Mouse (Mus musculus): ENCODE results near the gene Mrpl23. TPM values are rescaled to one million over a fixed set of nuclear protein-coding genes. Genes with fewer than 3 reads are reported as not detected.

Gene Mrpl23
- polyA plus RNA-seq, 1 experiment from 2014 or later: 23.5 TPM

DNA sequence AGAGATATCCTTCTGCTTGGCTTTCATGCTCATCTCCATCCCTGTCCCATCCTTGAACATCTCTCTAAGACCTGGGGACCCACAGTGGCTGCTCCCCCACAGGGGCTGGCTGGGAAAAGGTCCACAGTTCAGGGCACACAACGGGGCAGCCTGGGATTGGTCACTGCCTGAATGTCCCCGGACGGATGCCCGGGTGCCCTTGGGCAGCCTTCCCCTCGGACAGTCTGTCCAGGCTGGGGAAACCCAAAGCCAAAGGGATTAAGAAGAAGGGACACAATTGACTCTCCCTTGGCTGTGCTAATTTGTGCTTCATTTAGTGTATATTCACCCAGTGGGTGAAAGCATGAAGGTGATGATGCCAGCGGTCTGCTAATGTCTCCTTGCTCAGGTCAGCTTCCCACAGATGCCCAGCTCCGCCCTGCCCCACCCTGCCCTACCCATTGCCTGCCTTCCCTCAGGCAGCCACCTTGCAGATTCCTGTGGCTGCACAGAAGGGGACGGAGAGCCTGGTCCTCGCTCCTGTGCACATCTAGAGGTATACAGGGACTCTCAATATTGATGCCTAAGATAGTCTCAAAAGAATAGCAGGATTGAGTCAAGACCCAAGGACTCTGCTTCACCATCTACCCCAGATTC is 26.1 kb downstream of the Mrpl23 start:
- no peaks in the 10 kb centered on the region for H3K36me3 ChIP-seq (ENCODE audit: control insufficient read depth, insufficient read depth, low read length)
- H3K4me3 ChIP-seq (ENCODE audit: control insufficient read depth in 1 of 2, insufficient read depth in 1 of 2, low read depth in 1 of 2, low read length in 2 of 2): no peak overlapping the region
- H3K27ac ChIP-seq (replicated peaks in 1 of 2; ENCODE audit: control insufficient read depth in 1 of 2, insufficient read depth in 1 of 2, low read depth in 2 of 2, low read length in 2 of 2): no peak overlapping the region
- H3K27me3 ChIP-seq (ENCODE audit: control insufficient read depth, insufficient read depth, low read length): no peaks in the 10 kb centered on the region
- H3K9me3 ChIP-seq (ENCODE audit: control insufficient read depth, low read length): no peaks in the 10 kb centered on the region
- H3K9ac ChIP-seq (ENCODE audit: low read length): no peak overlapping the region
- peaks cover 44 to 47% of the 10 kb centered on the region in 2 experiments for H3K4me1 ChIP-seq (ENCODE audit: control insufficient read depth in 2 of 2, insufficient read depth in 2 of 2, low read length in 2 of 2)
- no peak for ATAC-seq (ENCODE audit: insufficient number of reproducible peaks, insufficient read depth, low FRiP score, low read depth)
- no peak overlapping the region for H3K4me2 ChIP-seq (ENCODE audit: low read length)
- WGBS: 93% methylated on average over 9 of the region's 9 CpGs

DNA sequence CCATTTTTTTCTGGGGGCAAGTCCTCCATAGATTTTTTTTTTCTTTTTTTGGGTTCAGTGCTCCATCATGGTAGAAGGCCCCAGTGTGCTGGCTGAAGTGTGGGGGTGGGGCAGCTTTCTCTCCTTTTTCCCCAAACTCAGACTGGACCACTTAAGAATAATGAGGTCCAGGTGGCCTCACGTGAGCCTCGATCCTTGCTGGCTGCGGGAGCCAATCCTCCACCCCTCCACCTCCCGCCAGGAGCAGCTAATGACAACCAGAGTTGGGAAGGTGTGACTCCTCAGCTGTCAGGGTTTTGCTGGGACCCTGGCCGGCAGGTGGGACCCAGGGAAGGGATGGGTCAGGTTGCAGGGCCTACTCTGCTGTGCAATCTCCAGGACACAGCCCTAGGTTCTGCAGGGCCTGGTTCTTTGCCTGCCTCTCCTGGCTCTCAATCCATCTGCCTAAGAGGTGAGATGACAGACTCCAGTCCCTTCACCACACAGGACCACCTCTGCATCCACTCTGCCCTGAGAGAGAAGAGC is 27.2 kb downstream of the Mrpl23 start:
- no peak overlapping the region for H3K4me3 ChIP-seq (ENCODE audit: control insufficient read depth in 1 of 2, insufficient read depth in 1 of 2, low read depth in 1 of 2, low read length in 2 of 2)
- H3K36me3 ChIP-seq (ENCODE audit: control insufficient read depth, insufficient read depth, low read length): no peaks in the 10 kb centered on the region
- H3K9ac ChIP-seq (ENCODE audit: low read length): no peak overlapping the region
- ATAC-seq (ENCODE audit: insufficient number of reproducible peaks, insufficient read depth, low FRiP score, low read depth): no peak
- H3K27ac ChIP-seq (replicated peaks in 1 of 2; ENCODE audit: control insufficient read depth in 1 of 2, insufficient read depth in 1 of 2, low read depth in 2 of 2, low read length in 2 of 2): no peak overlapping the region
- no peaks in the 10 kb centered on the region for H3K9me3 ChIP-seq (ENCODE audit: control insufficient read depth, low read length)
- no peak overlapping the region for H3K4me2 ChIP-seq (ENCODE audit: low read length)
- peaks cover 33 to 36% of the 10 kb centered on the region in 2 experiments for H3K4me1 ChIP-seq (ENCODE audit: control insufficient read depth in 2 of 2, insufficient read depth in 2 of 2, low read length in 2 of 2)
- 52% methylated on average over 5 of the region's 5 CpGs for WGBS
- no peaks in the 10 kb centered on the region for H3K27me3 ChIP-seq (ENCODE audit: control insufficient read depth, insufficient read depth, low read length)

DNA sequence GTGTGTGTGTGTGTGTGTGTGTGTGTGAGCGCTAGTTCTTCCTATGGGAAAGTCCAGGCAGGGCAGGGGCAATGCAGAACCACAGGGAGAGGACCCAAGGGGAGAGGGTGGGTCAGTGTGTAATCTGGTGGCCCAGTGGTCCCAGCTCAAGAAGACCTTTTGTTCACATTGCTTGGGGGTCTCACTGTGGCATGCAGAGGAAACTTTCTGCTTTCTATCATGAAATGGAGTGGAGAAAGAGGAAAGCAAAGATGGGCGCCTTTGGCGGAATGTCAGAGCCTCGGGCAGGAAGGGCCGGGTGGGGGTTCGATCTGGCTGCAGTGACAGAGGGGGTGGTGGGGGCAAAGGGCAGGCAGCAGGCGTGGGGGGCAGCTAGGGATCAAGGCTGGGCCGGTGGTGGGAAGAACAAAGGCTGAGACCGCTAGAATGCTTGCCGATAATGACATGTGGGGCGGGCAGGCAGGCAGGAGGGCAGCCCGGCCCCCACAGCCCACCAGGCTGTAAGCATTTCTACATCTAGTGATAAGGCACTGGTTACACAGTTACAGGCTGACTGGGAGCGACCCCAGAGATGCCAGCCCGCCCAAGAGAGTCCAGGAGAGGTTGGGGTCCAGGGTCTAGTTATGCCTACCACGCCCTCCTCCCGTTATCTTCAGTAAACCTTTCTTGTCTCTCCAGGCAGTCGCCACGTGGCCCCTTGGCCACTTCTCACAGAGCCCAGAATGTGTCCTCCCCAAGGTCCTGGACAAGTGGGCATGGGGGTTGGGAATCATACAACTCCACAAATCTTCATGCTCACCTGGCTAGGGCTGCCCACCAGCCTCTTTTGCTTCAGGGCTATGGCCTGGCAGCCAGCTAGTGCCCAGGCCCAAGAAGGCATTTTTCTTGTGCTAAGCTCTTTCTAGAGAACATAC is 28.7 kb downstream of the Mrpl23 start:
- Histone ChIP-seq H3K9ac (ENCODE audit: low read length) (peak overlapping the region; percentile 49; the same call in 1 of the 2 replicates), H3K27me3 (ENCODE audit: control insufficient read depth, insufficient read depth, low read length) (no peaks in the 10 kb centered on the region), H3K4me1 (ENCODE audit: control insufficient read depth in 2 of 2, insufficient read depth in 2 of 2, low read length in 2 of 2) (peaks cover 26 to 34% of the 10 kb centered on the region in 2 experiments), H3K4me3 (ENCODE audit: control insufficient read depth in 1 of 2, insufficient read depth in 1 of 2, low read depth in 1 of 2, low read length in 2 of 2) (no peak overlapping the region), H3K36me3 (ENCODE audit: control insufficient read depth, insufficient read depth, low read length) (no peaks in the 10 kb centered on the region), H3K27ac (replicated peaks in 1 of 2; ENCODE audit: control insufficient read depth in 1 of 2, insufficient read depth in 1 of 2, low read depth in 2 of 2, low read length in 2 of 2) (peak overlapping the region in 1 of 2 experiments; percentile 16; a peak in 1 of 4 replicates), H3K4me2 (ENCODE audit: low read length) (no peak overlapping the region), H3K9me3 (ENCODE audit: control insufficient read depth, low read length) (no peaks in the 10 kb centered on the region)
- peak; percentile 28; the same call in 1 of the 2 replicates for ATAC-seq (ENCODE audit: insufficient number of reproducible peaks, insufficient read depth, low FRiP score, low read depth)
- 23% methylated on average over 18 of the region's 18 CpGs for WGBS

DNA sequence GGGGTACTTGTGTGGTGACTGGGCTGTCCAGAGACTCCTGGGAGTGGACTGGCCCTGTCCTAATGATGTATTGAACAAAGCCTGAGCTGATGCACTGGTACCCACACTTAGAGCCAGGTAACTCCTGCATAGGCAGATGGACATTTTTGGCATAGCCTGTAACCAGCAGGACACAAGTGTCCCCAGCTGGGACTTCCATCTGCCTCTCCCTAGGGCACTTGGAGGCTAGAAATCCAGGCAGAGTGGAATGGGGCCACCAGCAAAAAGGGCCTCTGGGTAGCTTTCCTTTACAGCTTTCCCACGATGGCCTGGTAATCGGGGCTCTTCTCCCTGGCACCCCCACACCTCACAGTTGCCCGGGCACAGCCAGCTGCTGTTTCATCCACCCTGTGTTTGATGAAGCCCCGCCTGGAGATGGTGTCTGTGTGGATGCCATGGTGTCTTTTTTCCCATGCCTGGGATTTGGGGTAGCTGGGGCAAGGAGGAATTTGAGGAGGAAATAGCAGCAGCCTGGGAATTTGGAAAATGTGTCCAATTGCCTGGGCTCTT is 29.4 kb downstream of the Mrpl23 start:
- ATAC-seq (ENCODE audit: insufficient number of reproducible peaks, insufficient read depth, low FRiP score, low read depth): no peak
- peak overlapping the region in 1 of 2 experiments; percentile 16; a peak in 1 of 4 replicates for H3K27ac ChIP-seq (replicated peaks in 1 of 2; ENCODE audit: control insufficient read depth in 1 of 2, insufficient read depth in 1 of 2, low read depth in 2 of 2, low read length in 2 of 2)
- H3K4me1 ChIP-seq (ENCODE audit: control insufficient read depth in 2 of 2, insufficient read depth in 2 of 2, low read length in 2 of 2): peaks cover 28 to 35% of the 10 kb centered on the region in 2 experiments
- peak overlapping the region; percentile 49; the same call in 1 of the 2 replicates for H3K9ac ChIP-seq (ENCODE audit: low read length)
- no peaks in the 10 kb centered on the region for H3K27me3 ChIP-seq (ENCODE audit: control insufficient read depth, insufficient read depth, low read length)
- 64% methylated on average over 4 of the region's 4 CpGs for WGBS
- no peaks in the 10 kb centered on the region for H3K36me3 ChIP-seq (ENCODE audit: control insufficient read depth, insufficient read depth, low read length)
- H3K4me3 ChIP-seq (ENCODE audit: control insufficient read depth in 1 of 2, insufficient read depth in 1 of 2, low read depth in 1 of 2, low read length in 2 of 2): no peak overlapping the region
- no peaks in the 10 kb centered on the region for H3K9me3 ChIP-seq (ENCODE audit: control insufficient read depth, low read length)
- H3K4me2 ChIP-seq (ENCODE audit: low read length): no peak overlapping the region

DNA sequence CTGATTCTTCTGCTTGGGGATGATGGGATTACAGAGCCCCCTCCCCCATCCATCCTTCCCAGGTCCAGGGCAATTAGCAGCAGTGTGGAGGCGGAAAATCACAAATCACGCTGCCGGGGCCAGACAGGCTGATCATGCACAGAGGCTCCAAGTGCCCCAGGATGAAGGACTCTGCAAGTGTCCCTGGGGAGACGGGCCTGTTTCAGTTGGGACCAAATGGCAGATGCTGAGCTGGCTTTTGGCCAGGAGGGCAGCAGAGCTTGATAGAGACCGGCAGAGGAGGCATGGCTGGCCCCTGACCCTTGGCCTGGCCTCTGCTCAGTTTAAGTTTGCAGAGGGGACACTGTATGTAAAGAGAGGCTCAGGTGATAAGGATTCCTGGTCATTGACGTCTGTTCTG is 30.7 kb downstream of the Mrpl23 start:
- H3K36me3 ChIP-seq (ENCODE audit: control insufficient read depth, insufficient read depth, low read length): no peaks in the 10 kb centered on the region
- ATAC-seq (ENCODE audit: insufficient number of reproducible peaks, insufficient read depth, low FRiP score, low read depth): no peak
- H3K4me2 ChIP-seq (ENCODE audit: low read length): no peak overlapping the region
- H3K4me1 ChIP-seq (ENCODE audit: control insufficient read depth in 2 of 2, insufficient read depth in 2 of 2, low read length in 2 of 2): peaks cover 27 to 40% of the 10 kb centered on the region in 2 experiments
- WGBS: 47% methylated on average over 6 of the region's 6 CpGs
- H3K9me3 ChIP-seq (ENCODE audit: control insufficient read depth, low read length): no peaks in the 10 kb centered on the region
- no peak overlapping the region for H3K27ac ChIP-seq (replicated peaks in 1 of 2; ENCODE audit: control insufficient read depth in 1 of 2, insufficient read depth in 1 of 2, low read depth in 2 of 2, low read length in 2 of 2)
- no peaks in the 10 kb centered on the region for H3K27me3 ChIP-seq (ENCODE audit: control insufficient read depth, insufficient read depth, low read length)
- H3K4me3 ChIP-seq (ENCODE audit: control insufficient read depth in 1 of 2, insufficient read depth in 1 of 2, low read depth in 1 of 2, low read length in 2 of 2): no peak overlapping the region
- H3K9ac ChIP-seq (ENCODE audit: low read length): no peak overlapping the region

DNA sequence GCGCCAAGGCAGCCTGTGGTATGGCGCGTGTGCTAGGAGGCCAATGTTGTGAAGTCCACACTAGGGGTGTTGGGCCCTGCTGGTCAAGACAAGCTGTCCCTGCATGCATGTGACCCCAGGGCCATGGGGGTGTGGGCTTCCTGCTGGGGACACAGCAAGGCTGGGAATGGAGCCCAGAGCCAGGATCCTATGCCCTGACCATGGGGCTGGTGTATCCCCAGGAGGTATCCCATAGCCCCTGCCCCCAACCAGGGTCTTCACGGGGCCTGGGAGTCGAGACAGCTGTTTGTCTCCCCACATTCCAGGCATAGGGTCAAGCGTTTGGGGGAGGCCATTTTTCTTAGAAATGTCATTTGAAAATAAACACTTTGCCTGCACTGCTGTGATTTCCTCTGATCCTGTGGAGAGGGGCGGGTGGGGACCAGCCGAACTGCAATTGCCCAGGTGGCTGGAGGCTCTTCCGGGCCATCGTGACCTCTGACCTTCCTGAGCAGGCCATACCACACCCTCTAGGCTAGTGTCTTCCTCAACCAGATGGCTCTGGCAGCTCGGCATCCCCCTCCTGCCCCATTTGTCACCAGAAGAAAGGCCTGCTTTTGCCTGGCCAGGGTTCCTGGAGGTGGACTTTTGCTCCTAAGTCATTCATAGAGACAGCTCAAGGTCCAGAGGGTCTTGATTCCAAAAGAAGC is 32.6 kb downstream of the Mrpl23 start:
- no peak for ATAC-seq (ENCODE audit: insufficient number of reproducible peaks, insufficient read depth, low FRiP score, low read depth)
- H3K27ac ChIP-seq (replicated peaks in 1 of 2; ENCODE audit: control insufficient read depth in 1 of 2, insufficient read depth in 1 of 2, low read depth in 2 of 2, low read length in 2 of 2): no peak overlapping the region

DNA sequence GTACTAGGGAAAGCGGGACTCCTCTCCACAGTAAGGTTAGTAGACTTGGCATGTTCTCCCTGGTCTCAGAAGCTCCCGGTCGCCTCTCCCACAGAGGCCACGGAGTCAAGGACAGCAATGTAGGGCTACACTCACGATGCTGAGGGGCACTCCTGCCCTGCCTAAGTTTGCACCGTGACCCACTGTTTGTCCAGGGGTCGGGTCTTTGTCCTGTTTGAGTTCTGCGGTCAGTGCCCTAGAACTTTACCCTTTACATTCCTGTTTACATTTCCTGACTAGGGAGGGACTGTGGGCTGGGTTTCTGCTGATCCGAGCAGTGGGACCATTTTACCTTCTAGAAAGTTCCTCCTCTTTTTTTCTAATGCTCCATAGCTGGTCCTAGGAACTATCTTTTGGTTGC is 34.0 kb downstream of the Mrpl23 start:
- H3K4me2 ChIP-seq (ENCODE audit: low read length): no peak overlapping the region
- ATAC-seq (ENCODE audit: insufficient number of reproducible peaks, insufficient read depth, low FRiP score, low read depth): no peak
- peak overlapping the region; percentile 21 to 93; a peak in 3 of 4 replicates for H3K27ac ChIP-seq (replicated peaks in 1 of 2; ENCODE audit: control insufficient read depth in 1 of 2, insufficient read depth in 1 of 2, low read depth in 2 of 2, low read length in 2 of 2)
- WGBS: 75% methylated on average over 9 of the region's 9 CpGs
- no peaks in the 10 kb centered on the region for H3K36me3 ChIP-seq (ENCODE audit: control insufficient read depth, insufficient read depth, low read length)
- H3K4me1 ChIP-seq (ENCODE audit: control insufficient read depth in 2 of 2, insufficient read depth in 2 of 2, low read length in 2 of 2): peaks cover 48 to 64% of the 10 kb centered on the region in 2 experiments
- no peak overlapping the region for H3K9ac ChIP-seq (ENCODE audit: low read length)
- H3K27me3 ChIP-seq (ENCODE audit: control insufficient read depth, insufficient read depth, low read length): no peaks in the 10 kb centered on the region
- no peak overlapping the region for H3K4me3 ChIP-seq (ENCODE audit: control insufficient read depth in 1 of 2, insufficient read depth in 1 of 2, low read depth in 1 of 2, low read length in 2 of 2)
- H3K9me3 ChIP-seq (ENCODE audit: control insufficient read depth, low read length): no peaks in the 10 kb centered on the region

More for the DNA sequence above, 32.6 kb downstream of the Mrpl23 start:
- 59% methylated on average over 11 of the region's 11 CpGs for WGBS
- Histone ChIP-seq H3K4me3 (ENCODE audit: control insufficient read depth in 1 of 2, insufficient read depth in 1 of 2, low read depth in 1 of 2, low read length in 2 of 2) (no peak overlapping the region), H3K27me3 (ENCODE audit: control insufficient read depth, insufficient read depth, low read length) (no peaks in the 10 kb centered on the region), H3K9me3 (ENCODE audit: control insufficient read depth, low read length) (no peaks in the 10 kb centered on the region), H3K36me3 (ENCODE audit: control insufficient read depth, insufficient read depth, low read length) (no peaks in the 10 kb centered on the region), H3K4me2 (ENCODE audit: low read length) (no peak overlapping the region), H3K9ac (ENCODE audit: low read length) (no peak overlapping the region), H3K4me1 (ENCODE audit: control insufficient read depth in 2 of 2, insufficient read depth in 2 of 2, low read length in 2 of 2) (peaks cover 42 to 58% of the 10 kb centered on the region in 2 experiments)

All from heart, embryonic 14.5 days (tissue).